Mouse (Mus musculus): ENCODE measurements around the gene Ciz1. TPM values are rescaled to one million over a fixed set of nuclear protein-coding genes. Genes with fewer than 3 reads are reported as not detected.

Ciz1 gene
- polyA plus RNA-seq, 1 experiment: 171 TPM

- TF ChIP-seq CTCF (IDR thresholded peaks at IDR 0.05; ENCODE audit: extremely low read depth, insufficient read depth, low read length) (no peak), POLR2A (IDR thresholded peaks at IDR 0.05; ENCODE audit: extremely low read depth, insufficient read depth, low read length) (no peak; the same call in 1 of the 2 replicates)
- Histone ChIP-seq H3K4me1 (ENCODE audit: control insufficient read depth, insufficient read depth, low read length) (peaks cover 11% of the 10 kb centered on the region), H3K27ac (ENCODE audit: insufficient read depth, low read length) (no peak overlapping the region), H3K4me3 (ENCODE audit: insufficient read depth, low read length) (no peak overlapping the region)
Observed at GRCm38 (mm10) chr2:32329531-32329930, 22.6 kb upstream of the Ciz1 start.

DNA sequence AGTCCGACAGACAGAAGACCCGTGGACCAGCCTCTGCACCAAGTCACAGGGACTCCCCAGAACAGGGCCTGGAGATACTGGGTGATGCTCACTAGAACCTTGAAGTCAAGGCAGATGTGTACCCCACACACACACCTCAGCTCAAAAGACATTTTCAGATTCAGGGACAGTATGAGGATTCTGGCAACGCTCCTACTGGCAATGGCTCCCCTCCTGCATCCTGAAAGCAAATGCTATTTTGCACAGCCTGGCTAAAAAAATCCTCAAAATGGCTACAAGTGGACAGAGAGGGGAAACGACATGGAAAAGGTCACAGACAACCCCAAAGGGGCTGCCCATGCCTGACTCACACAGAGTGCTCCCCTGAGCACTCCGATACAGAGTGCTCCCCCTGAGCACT lies 20.0 kb upstream of the Ciz1 start:
- TF ChIP-seq CTCF (IDR thresholded peaks at IDR 0.05; ENCODE audit: extremely low read depth, insufficient read depth, low read length): no peak
- TF ChIP-seq POLR2A (IDR thresholded peaks at IDR 0.05; ENCODE audit: extremely low read depth, insufficient read depth, low read length): no peak
- no peak overlapping the region for H3K27ac ChIP-seq (ENCODE audit: insufficient read depth, low read length)
- H3K4me1 ChIP-seq (ENCODE audit: control insufficient read depth, insufficient read depth, low read length): peaks cover 7% of the 10 kb centered on the region

GRCm38 (mm10) chr2:32335888-32336287 lies 16.2 kb upstream of the Ciz1 start:
- H3K4me3 ChIP-seq (ENCODE audit: insufficient read depth, low read length): no peak overlapping the region
- no peaks in the 10 kb centered on the region for H3K4me1 ChIP-seq (ENCODE audit: control insufficient read depth, insufficient read depth, low read length)
- no peak for TF ChIP-seq POLR2A (IDR thresholded peaks at IDR 0.05; ENCODE audit: extremely low read depth, insufficient read depth, low read length)
- TF ChIP-seq CTCF (IDR thresholded peaks at IDR 0.05; ENCODE audit: extremely low read depth, insufficient read depth, low read length): no peak
- no peak overlapping the region; the same call in 1 of the 2 replicates for H3K27ac ChIP-seq (ENCODE audit: insufficient read depth, low read length)

More for the DNA sequence above, 20.0 kb upstream of the Ciz1 start:
- no peak overlapping the region for H3K4me3 ChIP-seq (ENCODE audit: insufficient read depth, low read length)

DNA sequence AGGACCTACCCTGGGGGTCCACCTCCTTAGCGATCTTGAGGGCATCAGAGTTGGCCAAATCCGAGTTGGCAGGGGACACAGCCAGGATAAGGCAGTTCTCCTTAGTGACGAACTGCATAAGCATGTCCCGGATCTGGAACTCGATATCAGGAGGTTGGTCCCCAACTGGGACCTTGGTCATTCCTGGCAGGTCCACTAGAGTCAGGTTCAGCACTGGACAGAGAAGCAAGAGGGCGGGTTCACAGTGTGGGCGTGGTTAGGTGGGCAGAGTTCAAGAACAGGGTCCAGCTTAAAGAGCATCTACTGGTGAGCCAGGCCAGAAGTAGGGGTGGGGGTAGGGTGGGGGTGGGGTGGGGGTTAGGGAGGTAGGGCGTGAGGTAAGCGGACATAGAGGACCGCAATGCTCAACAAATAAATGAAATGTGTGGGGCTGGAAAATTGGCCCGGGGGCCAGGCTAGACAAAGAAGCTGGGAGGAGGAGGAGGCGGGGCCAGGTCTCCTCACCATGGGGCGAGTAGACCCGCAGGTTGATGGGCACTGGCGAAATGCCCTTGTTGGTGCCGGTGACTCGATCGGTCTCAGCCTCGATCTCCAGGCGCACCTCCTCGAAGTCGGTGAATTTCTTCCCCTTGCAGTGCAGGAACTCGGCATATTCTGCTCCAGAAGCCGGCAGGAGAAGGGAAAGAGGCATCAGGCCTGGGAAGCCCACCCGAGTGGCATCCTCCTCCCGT lies 12.1 kb upstream of the Ciz1 start:
- TF ChIP-seq POLR2A (IDR thresholded peaks at IDR 0.05; ENCODE audit: extremely low read depth, insufficient read depth, low read length) (no peak), CTCF (IDR thresholded peaks at IDR 0.05; ENCODE audit: extremely low read depth, insufficient read depth, low read length) (no peak)
- peaks cover 14% of the 10 kb centered on the region for H3K4me1 ChIP-seq (ENCODE audit: control insufficient read depth, insufficient read depth, low read length)
- no peak overlapping the region for H3K4me3 ChIP-seq (ENCODE audit: insufficient read depth, low read length)
- 0 out of 2 replicates have a peak overlapping the region, but pooled peaks have one; percentile 30 for H3K27ac ChIP-seq (ENCODE audit: insufficient read depth, low read length)

DNA sequence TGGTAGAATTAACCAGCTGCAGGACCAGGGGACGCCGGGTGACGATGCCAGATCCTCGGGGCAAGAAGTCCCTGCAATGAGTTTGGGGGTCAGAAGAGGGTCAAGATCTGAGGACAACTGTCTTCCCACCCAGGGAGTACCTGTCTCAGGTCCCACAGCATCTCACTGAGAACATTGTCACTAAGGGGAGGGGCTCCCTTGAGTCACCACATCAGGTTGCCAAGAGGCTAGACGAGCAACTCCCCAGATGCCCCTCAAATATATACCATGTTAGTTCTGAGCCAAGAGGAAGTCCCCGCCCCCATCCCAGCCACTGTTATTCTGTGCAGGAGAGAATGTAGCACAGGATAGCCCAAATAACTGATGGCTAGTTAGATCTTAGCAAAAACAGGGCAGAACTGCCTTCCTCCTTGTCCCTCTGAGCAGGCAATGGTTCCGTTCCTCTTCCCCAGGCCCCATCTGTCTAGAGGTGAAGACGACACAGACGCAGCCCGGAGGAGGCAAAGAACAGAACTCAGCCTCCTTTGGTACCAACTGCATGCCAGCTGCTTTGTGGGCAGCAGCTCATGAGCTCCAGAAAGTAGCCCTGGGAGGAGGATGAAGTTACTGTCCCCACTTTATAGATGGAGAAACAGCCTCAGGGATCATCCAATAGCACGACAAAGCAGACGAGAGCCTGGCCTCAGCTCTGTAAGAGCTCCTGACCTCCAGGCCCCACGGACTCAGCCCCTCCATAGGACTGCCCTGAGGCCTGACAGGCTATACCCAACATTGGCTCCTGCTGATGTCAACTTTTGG lies 11.1 kb upstream of the Ciz1 start:
- TF ChIP-seq POLR2A (IDR thresholded peaks at IDR 0.05; ENCODE audit: extremely low read depth, insufficient read depth, low read length): peak; percentile 32; the same call in 1 of the 2 replicates
- no peak for TF ChIP-seq CTCF (IDR thresholded peaks at IDR 0.05; ENCODE audit: extremely low read depth, insufficient read depth, low read length)
- Histone ChIP-seq H3K27ac (ENCODE audit: insufficient read depth, low read length) (peak overlapping the region; percentile 70), H3K4me3 (ENCODE audit: insufficient read depth, low read length) (no peak overlapping the region), H3K4me1 (ENCODE audit: control insufficient read depth, insufficient read depth, low read length) (peaks cover 14% of the 10 kb centered on the region)

DNA sequence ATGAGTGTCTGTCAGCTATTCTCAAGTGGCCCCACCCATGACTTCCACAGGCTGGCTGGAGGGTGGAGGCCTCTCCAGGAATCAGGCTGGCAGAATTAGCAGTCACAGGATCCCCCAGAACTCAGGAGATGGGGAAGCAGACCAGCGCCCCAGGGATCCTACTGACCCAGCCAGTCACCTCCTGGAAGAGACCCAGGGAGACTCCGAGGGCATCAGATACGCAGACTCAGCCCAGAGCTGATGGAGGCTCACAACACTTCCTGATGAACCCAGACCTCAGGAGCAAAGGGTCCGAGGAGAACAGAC lies 10.5 kb upstream of the Ciz1 start:
- no peak for TF ChIP-seq CTCF (IDR thresholded peaks at IDR 0.05; ENCODE audit: extremely low read depth, insufficient read depth, low read length)
- no peak for TF ChIP-seq POLR2A (IDR thresholded peaks at IDR 0.05; ENCODE audit: extremely low read depth, insufficient read depth, low read length)
- Histone ChIP-seq H3K4me1 (ENCODE audit: control insufficient read depth, insufficient read depth, low read length) (peaks cover 14% of the 10 kb centered on the region), H3K27ac (ENCODE audit: insufficient read depth, low read length) (peak overlapping the region; percentile 70)

DNA sequence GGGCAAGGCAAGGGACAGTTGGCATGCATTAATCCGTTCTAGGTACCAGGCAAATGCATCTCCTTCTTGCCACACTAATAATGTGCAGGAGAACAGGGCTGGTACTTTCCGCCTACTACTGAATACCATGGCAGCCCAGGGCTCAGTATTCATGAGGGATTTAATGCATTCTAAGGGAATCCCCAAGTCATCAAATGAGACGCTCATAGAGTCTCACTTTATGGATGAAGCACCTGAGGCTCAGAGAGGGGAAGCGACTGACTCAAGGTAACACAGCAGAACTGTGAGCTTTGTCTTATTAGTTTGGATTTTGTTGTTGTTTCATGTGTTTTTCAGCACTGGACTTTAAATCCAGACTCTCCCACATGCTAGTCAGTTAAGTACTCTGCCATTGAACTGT lies 10.1 kb upstream of the Ciz1 start:
- no peak overlapping the region for H3K4me3 ChIP-seq (ENCODE audit: insufficient read depth, low read length)
- H3K27ac ChIP-seq (ENCODE audit: insufficient read depth, low read length): peak overlapping the region; percentile 70
- peaks cover 17% of the 10 kb centered on the region for H3K4me1 ChIP-seq (ENCODE audit: control insufficient read depth, insufficient read depth, low read length)
- TF ChIP-seq POLR2A (IDR thresholded peaks at IDR 0.05; ENCODE audit: extremely low read depth, insufficient read depth, low read length): no peak
- TF ChIP-seq CTCF (IDR thresholded peaks at IDR 0.05; ENCODE audit: extremely low read depth, insufficient read depth, low read length): no peak

More for the DNA sequence above, 10.5 kb upstream of the Ciz1 start:
- no peak overlapping the region for H3K4me3 ChIP-seq (ENCODE audit: insufficient read depth, low read length)

DNA sequence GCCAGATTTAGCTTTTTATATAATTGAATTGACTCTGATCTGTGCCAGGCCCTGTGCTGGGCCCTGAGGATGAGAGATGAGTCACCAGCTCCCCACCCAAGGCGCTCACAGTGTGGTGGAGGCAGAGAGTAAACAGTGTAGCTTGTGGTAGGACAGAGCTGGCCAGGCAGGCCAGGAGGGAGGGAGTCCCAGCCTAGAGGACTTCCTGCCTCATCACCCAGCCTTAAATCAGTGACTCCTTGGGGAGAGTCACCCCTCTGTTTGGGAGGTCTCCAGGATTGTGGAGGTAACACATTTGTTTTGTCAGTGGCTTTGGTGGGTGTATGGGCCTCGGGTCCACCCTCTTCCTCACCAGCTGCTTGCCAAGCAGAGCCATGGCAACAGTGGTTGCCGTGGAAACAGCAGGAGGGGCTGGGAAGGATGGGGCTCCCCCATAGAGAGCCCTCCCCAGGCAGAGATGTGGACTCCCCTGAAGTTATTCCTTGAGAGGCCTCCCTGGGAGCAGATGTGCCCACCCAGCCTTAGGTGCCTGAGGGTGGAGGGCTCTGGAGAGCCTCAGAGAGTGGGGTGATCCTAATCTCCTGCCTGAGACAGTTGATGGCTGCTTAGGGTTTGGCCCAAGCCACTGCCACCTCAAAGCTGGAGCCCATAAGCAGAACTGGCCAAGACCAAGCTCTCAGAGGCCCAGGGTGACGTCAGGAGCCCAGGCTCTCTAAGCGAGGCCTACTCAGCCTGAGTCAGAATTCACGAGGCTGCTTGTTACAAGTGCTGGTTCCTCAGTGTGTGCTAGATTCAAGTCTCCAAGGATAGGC lies 9.4 kb upstream of the Ciz1 start:
- TF ChIP-seq CTCF (IDR thresholded peaks at IDR 0.05; ENCODE audit: extremely low read depth, insufficient read depth, low read length) (no peak), POLR2A (IDR thresholded peaks at IDR 0.05; ENCODE audit: extremely low read depth, insufficient read depth, low read length) (peak; percentile 38; the same call in 1 of the 2 replicates)
- H3K4me3 ChIP-seq (ENCODE audit: insufficient read depth, low read length): no peak overlapping the region
- peak overlapping the region; percentile 44 for H3K27ac ChIP-seq (ENCODE audit: insufficient read depth, low read length)
- peaks cover 18% of the 10 kb centered on the region for H3K4me1 ChIP-seq (ENCODE audit: control insufficient read depth, insufficient read depth, low read length)

DNA sequence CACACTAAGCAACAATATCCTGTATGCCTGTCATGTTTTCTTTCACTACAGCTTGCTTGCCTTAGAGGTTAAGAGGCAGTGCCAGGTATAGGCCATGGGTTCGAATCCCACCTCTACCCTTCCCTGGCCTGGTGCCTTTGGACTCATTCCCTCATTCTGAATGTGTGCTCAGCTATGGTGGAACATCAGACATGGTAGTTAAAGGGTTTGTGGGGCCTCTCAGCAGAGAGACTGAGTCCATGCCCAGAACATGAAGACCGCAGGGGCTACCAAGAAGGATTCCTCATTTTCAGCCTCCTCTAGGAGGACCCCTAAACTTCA lies 8.8 kb upstream of the Ciz1 start:
- no peak for TF ChIP-seq CTCF (IDR thresholded peaks at IDR 0.05; ENCODE audit: extremely low read depth, insufficient read depth, low read length)
- Histone ChIP-seq H3K4me3 (ENCODE audit: insufficient read depth, low read length) (no peak overlapping the region), H3K27ac (ENCODE audit: insufficient read depth, low read length) (peak overlapping the region; percentile 44)

More for the DNA sequence above, 8.8 kb upstream of the Ciz1 start:
- H3K4me1 ChIP-seq (ENCODE audit: control insufficient read depth, insufficient read depth, low read length): peaks cover 18% of the 10 kb centered on the region
